Mouse (Mus musculus) testis, adult 2 months (tissue): ENCODE measurements around the gene Jakmip3.

Source experiments
- CTCF ChIP-seq: fragments of 200-500 bp; IDR thresholded peaks from 2 replicates; pipeline ENCODE4 v1.5.1; 2012; ENCODE audit warnings: low read depth, mild to moderate bottlenecking, inconsistent platforms, low read length, moderate library complexity; ENCODE audit not compliant: control insufficient read depth, insufficient read depth, insufficient replicate concordance
- POLR2A ChIP-seq: fragments of 200-500 bp; IDR thresholded peaks from 2 replicates; pipeline ENCODE4 v1.6.1; 2012; ENCODE audit warnings: low read depth, mild to moderate bottlenecking, inconsistent platforms, low read length, moderate library complexity; ENCODE audit not compliant: control insufficient read depth

DNA sequence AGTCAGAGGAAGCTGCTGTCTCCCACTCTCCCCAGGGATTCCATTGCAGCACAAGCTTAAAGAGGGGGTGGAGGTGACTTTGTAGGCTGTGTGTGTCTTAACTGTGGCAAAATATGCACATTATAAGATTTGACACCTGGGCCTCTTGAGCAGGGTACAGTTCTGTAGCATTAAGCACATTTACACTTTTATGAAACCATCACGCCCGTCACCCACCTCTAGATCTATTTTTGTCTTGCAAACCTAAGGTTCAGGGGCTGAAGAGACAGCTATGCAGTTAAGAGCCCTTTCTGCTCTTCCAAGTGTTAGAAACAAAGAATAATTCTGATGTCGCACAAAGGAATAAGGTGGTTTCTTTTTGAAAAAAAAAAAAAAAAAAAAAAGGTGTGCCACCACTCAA lies 5.1 kb downstream of the Jakmip3 start:
- TF ChIP-seq CTCF (no peak), POLR2A (no peak)
